Mouse (Mus musculus) adrenal gland, adult 18-20 months (tissue): ENCODE measurements around the gene Timp2. TPM values are rescaled to one million over a fixed set of nuclear protein-coding genes. Genes with fewer than 3 reads are reported as not detected.
A peak's percentile ranks its signal among the peaks of the same experiment; 100 is the strongest.

Source experiments
- DNase-seq, 2 experiments: peaks; one replicate each; pipeline ENCODE4 v3.0.0; 2021 to 2022; ENCODE audit warnings: low spot score in 2 of 2
- total RNA-seq, 2 experiments: library from RNA; stranded (reverse); gene quantifications; 1 replicate in 1 of 2; 2 replicates in 1 of 2; pipeline ENCODE4 v1.2.3; 2021

The Timp2 gene
- total RNA-seq, 2 experiments from 2014 or later, result 95.5 to 246 TPM

- peak in 1 of 2 experiments; percentile 14 for DNase-seq
Measured at GRCm38 (mm10) chr11:118371876-118372275, 16.3 kb upstream of the Timp2 start.

- DNase-seq, result peak in 1 of 2 experiments; percentile 15
Measured at GRCm38 (mm10) chr11:118369657-118370056, 14.1 kb upstream of the Timp2 start.

GRCm38 (mm10) chr11:118369251-118369650, 13.7 kb upstream of the Timp2 start:
- DNase-seq, result peak in 1 of 2 experiments; percentile 18

- DNase-seq, result peak in 1 of 2 experiments; percentile 35
Measured at GRCm38 (mm10) chr11:118368330-118368729, 12.8 kb upstream of the Timp2 start.

GRCm38 (mm10) chr11:118366559-118366958, 11.0 kb upstream of the Timp2 start:
- DNase-seq, result peak in 1 of 2 experiments; percentile 8

- peak in 1 of 2 experiments; percentile 20 for DNase-seq
Measured at GRCm38 (mm10) chr11:118366108-118366507, 10.6 kb upstream of the Timp2 start.

- DNase-seq, result peak in 1 of 2 experiments; percentile 29
Measured at GRCm38 (mm10) chr11:118365171-118365570, 9.6 kb upstream of the Timp2 start.

- DNase-seq, result no peak
Measured at GRCm38 (mm10) chr11:118364021-118364420, 8.5 kb upstream of the Timp2 start.

GRCm38 (mm10) chr11:118362971-118363518, 7.5 kb upstream of the Timp2 start:
- no peak for DNase-seq

- no peak for DNase-seq
Measured at GRCm38 (mm10) chr11:118362501-118362900, 7.0 kb upstream of the Timp2 start.

GRCm38 (mm10) chr11:118360907-118361341, 5.4 kb upstream of the Timp2 start:
- no peak for DNase-seq

GRCm38 (mm10) chr11:118360491-118360890, 5.0 kb upstream of the Timp2 start:
- DNase-seq, result no peak

GRCm38 (mm10) chr11:118355205-118355604, 335 bp downstream of the Timp2 start:
- peak; percentile 76 to 86 for DNase-seq

GRCm38 (mm10) chr11:118354636-118355191, 826 bp downstream of the Timp2 start:
- DNase-seq, result peak in 1 of 2 experiments; percentile 16

- DNase-seq, result no peak
Measured at GRCm38 (mm10) chr11:118349494-118349893, 6.0 kb downstream of the Timp2 start.

GRCm38 (mm10) chr11:118348877-118349276, 6.7 kb downstream of the Timp2 start:
- DNase-seq, result no peak

- no peak for DNase-seq
Measured at GRCm38 (mm10) chr11:118348419-118348818, 7.1 kb downstream of the Timp2 start.

GRCm38 (mm10) chr11:118347911-118348310, 7.6 kb downstream of the Timp2 start:
- DNase-seq, result no peak

GRCm38 (mm10) chr11:118347391-118347790, 8.1 kb downstream of the Timp2 start:
- no peak for DNase-seq

- no peak for DNase-seq
Measured at GRCm38 (mm10) chr11:118346395-118347096, 9.0 kb downstream of the Timp2 start.

- DNase-seq, result no peak
Measured at GRCm38 (mm10) chr11:118345693-118346092, 9.8 kb downstream of the Timp2 start.

GRCm38 (mm10) chr11:118343629-118344028, 11.9 kb downstream of the Timp2 start:
- no peak for DNase-seq
